Mouse (Mus musculus): ENCODE results near the gene Ctxn1. TPM values are rescaled to one million over a fixed set of nuclear protein-coding genes. Genes with fewer than 3 reads are reported as not detected.

The Ctxn1 gene
- total RNA-seq, 2 experiments from 2014 or later, result 2.0 to 2.2 TPM

- intact Hi-C loops (cut with DNase I), result loop anchor here (5.0 kb wide), 1 partner anchor 60 kb away; no protein-coding TSS in a partner anchor
- DNase-seq, result no peak
Measured at GRCm38 (mm10) chr8:4252116-4252760, 6.8 kb downstream of the Ctxn1 start.

GRCm38 (mm10) chr8:4250306-4250970 is 8.6 kb downstream of the Ctxn1 start:
- DNase-seq, result peak; percentile 89 to 92
- intact Hi-C loops (cut with DNase I), result loop anchor here (2.0 to 5.0 kb wide), 2 partner anchors 58 to 72 kb away; no protein-coding TSS in a partner anchor

GRCm38 (mm10) chr8:4249213-4249612 is 9.9 kb downstream of the Ctxn1 start:
- peak; percentile 43 to 57 for DNase-seq
- intact Hi-C loops (cut with DNase I), result no loop called here

GRCm38 (mm10) chr8:4247951-4248540 is 11.0 kb downstream of the Ctxn1 start, which contains the start of gene Tgfbr3l:
Gene Tgfbr3l, plus strand, starts transcription at chr8:4248214.
- no peak for DNase-seq
- intact Hi-C loops (cut with DNase I), result no loop called here

DNA sequence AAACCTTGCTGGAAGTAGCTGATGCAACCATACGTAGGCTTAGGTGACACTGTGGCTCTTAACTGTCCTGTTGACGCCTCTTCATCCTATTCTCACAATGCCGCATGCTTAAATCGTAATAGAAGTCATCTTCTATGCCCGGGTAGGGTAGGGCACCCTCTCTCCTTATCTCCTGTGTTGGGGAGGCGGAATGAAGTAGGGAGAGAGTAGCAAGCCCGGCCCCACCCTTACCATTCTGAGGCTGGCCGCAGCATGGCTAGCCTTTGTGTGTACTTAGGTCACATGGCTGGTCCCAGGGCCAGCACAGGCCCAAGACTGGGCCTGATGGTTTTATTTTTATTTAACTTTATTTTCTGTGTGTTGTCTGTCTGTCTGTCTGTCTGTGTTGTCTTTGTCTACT is 11.8 kb downstream of the Ctxn1 start:
- intact Hi-C loops (cut with DNase I), result no loop called here
- DNase-seq, result no peak

GRCm38 (mm10) chr8:4245737-4246136 is 13.3 kb downstream of the Ctxn1 start:
- no peak for DNase-seq
- intact Hi-C loops (cut with DNase I), result no loop called here

GRCm38 (mm10) chr8:4245061-4245460 is 14.0 kb downstream of the Ctxn1 start:
- no peak for DNase-seq
- intact Hi-C loops (cut with DNase I), result no loop called here

- intact Hi-C loops (cut with DNase I), result loop anchor here (5.0 to 10.0 kb wide), 2 partner anchors 47 to 435 kb away; no protein-coding TSS in a partner anchor
- DNase-seq, result no peak
Measured at GRCm38 (mm10) chr8:4239193-4239890, 19.7 kb downstream of the Ctxn1 start.

DNA sequence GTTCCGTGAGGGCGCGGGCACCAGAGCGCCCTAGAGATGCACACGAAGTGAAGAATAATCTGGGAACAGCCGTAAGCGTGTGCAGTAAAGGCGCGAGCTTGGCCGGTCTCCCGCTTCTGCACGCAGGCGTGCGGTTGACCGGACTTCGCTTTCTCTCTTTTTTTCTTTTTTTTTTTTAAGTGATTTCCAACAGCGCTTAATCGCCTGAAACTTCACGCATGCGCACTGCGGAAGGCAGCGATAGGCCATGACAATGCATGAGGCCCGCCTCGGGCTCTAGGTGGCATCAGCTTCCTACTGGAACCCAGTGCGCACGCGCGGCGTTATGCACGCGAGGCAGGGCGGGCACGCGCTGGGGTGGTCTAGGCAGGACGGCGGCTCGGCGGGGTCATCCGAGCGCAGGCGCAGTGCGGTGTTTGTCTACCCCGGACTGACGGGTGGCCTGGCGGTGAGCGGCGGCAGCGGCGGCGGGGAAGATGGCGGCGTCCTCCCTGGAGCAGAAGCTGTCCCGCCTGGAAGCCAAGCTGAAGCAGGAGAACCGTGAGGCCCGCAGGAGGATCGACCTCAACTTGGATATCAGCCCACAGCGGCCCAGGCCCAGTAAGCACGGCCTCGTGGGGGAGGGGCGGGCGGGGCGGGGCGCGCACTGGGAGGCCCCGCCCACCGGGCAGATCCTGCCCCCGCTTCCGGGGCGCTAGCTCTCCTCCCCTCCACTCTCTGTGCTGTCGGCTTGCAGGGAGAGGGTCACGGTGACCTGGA is 20.5 kb downstream of the Ctxn1 start, which contains the start of the genes Map2k7 and Gm49320:
Map2k7 (plus strand) TSS at position 307 of the 759 bp plus-strand sequence.
Gm49320 (plus strand) TSS at position 432 of the 759 bp plus-strand sequence.
- intact Hi-C loops (cut with DNase I), result loop anchor here (5.0 to 10.0 kb wide), 2 partner anchors 46 to 436 kb away; no protein-coding TSS in a partner anchor
- DNase-seq, result peak; percentile 100

DNA sequence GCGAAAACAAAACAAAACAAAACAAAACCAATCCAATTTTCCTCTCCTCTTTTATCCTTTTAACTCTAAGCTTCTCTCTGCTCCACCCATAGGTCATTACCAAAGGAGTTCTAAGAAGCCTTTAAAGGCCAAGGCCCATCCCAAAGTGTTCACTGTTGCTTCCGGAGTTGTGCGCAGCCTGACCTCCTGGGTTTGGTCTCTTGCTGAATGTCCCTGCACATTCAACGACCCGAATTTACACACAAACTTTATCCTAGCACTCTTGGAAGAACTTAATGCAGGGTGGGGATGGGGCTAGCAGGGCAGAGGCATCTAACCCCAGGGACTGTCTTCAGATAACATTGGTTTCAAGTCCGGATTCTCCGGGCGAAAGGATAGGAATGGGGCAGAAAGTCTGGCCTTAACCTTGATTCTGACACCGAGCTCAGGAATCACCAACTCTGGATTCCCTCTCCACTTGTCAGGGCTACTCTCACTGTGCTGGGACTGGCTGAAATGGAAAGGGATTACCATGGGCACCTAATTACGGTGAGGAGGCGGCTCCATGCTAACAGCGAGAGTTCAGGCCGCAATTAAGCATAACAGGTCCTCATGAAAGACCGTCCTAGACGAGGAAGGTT is 21.1 kb downstream of the Ctxn1 start:
- intact Hi-C loops (cut with DNase I), result loop anchor here (5.0 to 10.0 kb wide), 2 partner anchors 46 to 437 kb away; no protein-coding TSS in a partner anchor
- DNase-seq, result peak; percentile 29 to 40

DNA sequence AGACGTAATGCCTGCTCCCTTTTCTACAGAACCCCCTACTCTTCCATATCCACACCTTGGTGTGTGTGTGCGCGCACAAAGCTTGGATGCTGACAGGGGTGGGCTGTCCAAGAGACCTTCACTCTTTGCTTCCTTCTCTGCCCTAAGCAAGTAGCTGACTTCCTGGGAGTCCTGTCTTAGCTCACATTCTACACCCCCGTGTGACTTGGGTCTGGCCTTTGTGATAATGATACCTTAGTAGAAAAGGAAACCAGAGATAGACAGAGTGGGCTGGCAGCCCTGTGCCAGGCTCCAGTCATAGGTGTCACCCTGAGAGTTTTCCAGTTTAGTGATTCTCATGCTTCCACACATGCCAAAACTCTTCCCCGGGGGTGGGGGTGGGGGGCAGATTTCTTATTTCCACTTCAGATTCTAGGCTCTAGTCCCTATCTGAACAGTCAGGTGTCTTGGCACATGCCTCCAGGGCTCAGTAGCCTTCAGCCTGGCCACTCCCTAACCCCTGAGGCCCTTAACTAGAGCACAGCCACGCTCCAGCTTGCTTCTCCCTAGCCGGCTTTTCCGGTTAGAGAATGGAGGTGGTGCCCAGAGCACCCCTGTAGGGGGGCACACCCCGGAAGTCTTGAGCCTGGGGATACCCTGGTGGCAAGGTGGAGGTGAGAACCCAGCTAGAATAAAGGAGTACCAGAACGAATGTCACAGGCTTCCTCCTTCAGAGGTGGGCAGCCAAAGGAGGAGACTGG is 28.3 kb downstream of the Ctxn1 start:
- DNase-seq, result no peak

DNA sequence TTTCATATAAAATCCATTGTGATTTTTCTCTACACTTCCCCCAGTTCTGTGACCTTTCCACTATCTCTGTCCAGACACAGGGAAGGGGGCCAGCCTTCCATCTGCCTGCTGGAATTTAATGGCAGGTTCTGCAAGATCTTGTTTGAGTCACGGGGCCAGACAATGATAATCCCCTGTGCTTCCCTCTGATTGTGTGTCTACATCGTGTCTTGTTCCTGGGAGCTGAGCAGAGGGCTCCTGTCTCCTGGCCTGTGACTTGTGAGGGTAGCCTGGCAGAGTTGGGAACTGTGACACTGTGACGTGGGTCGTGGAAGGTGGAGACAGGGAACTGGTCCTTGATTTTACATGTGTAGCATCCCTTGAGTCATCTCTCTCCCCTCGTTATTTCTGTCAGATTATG is 29.3 kb downstream of the Ctxn1 start:
- no peak for DNase-seq
- intact Hi-C loops (cut with DNase I), result loop anchor here (10.0 kb wide), 1 partner anchor 445 kb away; no protein-coding TSS in a partner anchor

More for the DNA sequence above, 28.3 kb downstream of the Ctxn1 start:
- intact Hi-C loops (cut with DNase I), result loop anchor here (10.0 kb wide), 1 partner anchor 444 kb away; no protein-coding TSS in a partner anchor

GRCm38 (mm10) chr8:4227919-4228318 is 31.2 kb downstream of the Ctxn1 start:
- intact Hi-C loops (cut with DNase I), result no loop called here
- DNase-seq, result no peak

DNA sequence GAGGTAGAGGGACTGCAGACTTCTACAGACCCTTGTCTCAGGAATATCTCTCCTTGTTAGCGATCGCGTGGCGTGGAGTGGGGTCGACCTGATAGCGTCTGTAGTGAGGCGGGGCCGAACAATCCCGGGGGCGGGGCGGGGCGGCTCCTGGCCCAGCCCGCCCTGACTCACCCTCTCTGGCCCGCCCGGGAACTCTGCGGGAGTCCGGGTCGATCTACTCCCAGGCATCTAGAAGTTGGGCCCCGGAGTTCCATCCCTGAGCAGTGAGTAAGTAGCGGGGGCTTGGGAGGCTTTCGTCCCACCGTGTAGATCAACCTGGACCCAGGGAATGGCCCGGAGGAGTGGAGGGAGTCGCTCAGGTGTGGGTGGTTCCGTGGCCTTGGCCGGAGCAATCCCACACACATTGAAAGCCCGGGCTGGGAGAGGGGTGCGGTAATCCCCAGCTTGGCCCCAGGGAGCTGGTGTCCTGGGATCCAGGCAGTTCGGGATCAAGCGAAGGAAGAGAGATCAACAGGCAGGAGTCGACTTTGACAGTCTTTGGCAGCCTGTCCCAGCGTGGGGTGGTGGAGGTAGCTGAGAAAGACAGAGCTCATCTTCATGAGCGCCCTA is 32.2 kb downstream of the Ctxn1 start, which contains the start of gene Lrrc8e:
Lrrc8e (plus strand) TSS at position 89 of the 609 bp plus-strand sequence.
- no peak for DNase-seq
- intact Hi-C loops (cut with DNase I), result no loop called here

GRCm38 (mm10) chr8:4226323-4226722 is 32.8 kb downstream of the Ctxn1 start:
- intact Hi-C loops (cut with DNase I), result no loop called here
- DNase-seq, result no peak

DNA sequence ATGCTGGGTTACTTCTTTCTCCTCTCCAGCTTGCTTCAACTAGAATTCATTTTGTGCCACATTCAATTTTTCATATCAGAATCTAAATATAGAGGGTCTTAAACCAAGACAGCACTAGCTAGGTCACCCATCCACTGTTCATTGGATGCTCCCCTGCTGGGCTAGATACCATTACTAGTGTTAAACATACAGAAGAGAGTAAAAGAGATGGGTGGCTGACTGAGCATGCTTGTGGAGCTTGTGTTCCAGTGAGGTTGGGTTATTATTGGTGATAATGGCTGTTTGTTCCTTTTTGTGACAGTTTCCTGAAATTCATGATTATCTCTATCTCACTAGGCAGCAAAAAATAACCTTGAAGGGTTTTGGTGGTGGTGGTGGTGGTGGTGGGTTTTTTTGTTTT is 37.0 kb downstream of the Ctxn1 start:
- intact Hi-C loops (cut with DNase I), result no loop called here
- no peak for DNase-seq

- intact Hi-C loops (cut with DNase I), result no loop called here
- DNase-seq, result no peak
Measured at GRCm38 (mm10) chr8:4219617-4220016, 39.5 kb downstream of the Ctxn1 start.

Data from heart, postnatal 14 days (tissue).